ENCODE assay signal across 18 mouse cellular contexts in genomic region chr14:24956528-24957210, GRCm38 (mm10).
DNase-seq lines count a peak whose midpoint lies in the region; ATAC-seq and TF ChIP-seq lines count a peak whose summit lies in the region.
"Had no signal": no experiment of that assay in that cellular context is flagged by ENCODE, and none has a peak within 500 bp of the region (broad histone marks: within the 10 kb centered on the region; RNA-seq: fewer than 3 reads in every experiment).

No protein-coding gene starts in this region.

- H3K27me3 ChIP-seq in midbrain, postnatal 0 days (ENCODE audit: insufficient read depth, low read length), result no peaks in the 10 kb centered on the region
- H3K27me3 ChIP-seq: embryonic facial prominence, embryonic 13.5 days; intestine, embryonic 15.5 days; liver, embryonic 15.5 days; stomach, embryonic 15.5 days had no signal

- no peaks in the 10 kb centered on the region for H3K36me3 ChIP-seq in midbrain, postnatal 0 days (ENCODE audit: insufficient read depth, low read length)
- H3K36me3 ChIP-seq: embryonic facial prominence, embryonic 13.5 days; forebrain, embryonic 10.5 days; intestine, embryonic 15.5 days; liver, embryonic 15.5 days; stomach, embryonic 15.5 days had no signal

- H3K9ac ChIP-seq in midbrain, postnatal 0 days (replicated peaks; ENCODE audit: low read length, poor library complexity, severe bottlenecking), result no peak overlapping the region
- H3K9ac ChIP-seq: embryonic facial prominence, embryonic 13.5 days; intestine, embryonic 15.5 days; liver, embryonic 15.5 days; stomach, embryonic 15.5 days had no signal

- 26% methylated on average over 2 of the region's 2 CpGs for WGBS in midbrain, postnatal 0 days

- no peak for DNase-seq in frontal cortex, postnatal 25 days (ENCODE audit: low spot score in 2 of 2)
- peak; percentile 87 for DNase-seq in brain, adult 2 months (ENCODE audit: low read depth, low spot score)
- DNase-seq in cerebellum, postnatal 14 days, result peak; percentile 42 to 66
- DNase-seq in midbrain, postnatal 0 days (ENCODE audit: low spot score), result peak; percentile 24
- no peak for DNase-seq in urinary bladder, postnatal 4 days (ENCODE audit: low spot score in 2 of 2)
- no peak for DNase-seq in urinary bladder, adult 2 months (ENCODE audit: low spot score)
- DNase-seq in spleen, adult 12 weeks (ENCODE audit: low spot score), result no peak
- DNase-seq: adrenal gland, postnatal 25 days; heart, postnatal 10 days; kidney, postnatal 10 days; lung, postnatal 4 days; thymus, postnatal 36 days had no signal

- no peak overlapping the region for H3K4me2 ChIP-seq in midbrain, postnatal 0 days (ENCODE audit: low read depth, low read length, poor library complexity, severe bottlenecking)
- H3K4me2 ChIP-seq: embryonic facial prominence, embryonic 13.5 days; intestine, embryonic 15.5 days; liver, embryonic 15.5 days; stomach, embryonic 15.5 days had no signal

- peak; percentile 64 for ATAC-seq in frontal cortex, adult (ENCODE audit: low TSS enrichment)
- no peak for ATAC-seq in midbrain, postnatal 0 days (ENCODE audit: low FRiP score)
- ATAC-seq: intestine, embryonic 15.5 days had no signal

- H3K4me1 ChIP-seq in midbrain, postnatal 0 days (ENCODE audit: insufficient read depth, low read length), result peaks cover 7% of the 10 kb centered on the region; the same call in 1 of the 2 replicates
- H3K4me1 ChIP-seq: intestine, embryonic 15.5 days; liver, embryonic 15.5 days; stomach, embryonic 15.5 days had no signal

- H3K27ac ChIP-seq in midbrain, postnatal 0 days (ENCODE audit: low read depth, low read length), result peak overlapping the region; percentile 48
- H3K27ac ChIP-seq: embryonic facial prominence, embryonic 13.5 days; forebrain, embryonic 10.5 days; intestine, embryonic 15.5 days; liver, embryonic 15.5 days; stomach, embryonic 15.5 days had no signal

- TF ChIP-seq CTCF in midbrain, postnatal 0 days (IDR thresholded peaks at IDR 0.05), result no peak

- no peaks in the 10 kb centered on the region for H3K9me3 ChIP-seq in midbrain, postnatal 0 days (ENCODE audit: low read length)
- H3K9me3 ChIP-seq: embryonic facial prominence, embryonic 13.5 days; forebrain, embryonic 10.5 days; intestine, embryonic 15.5 days; liver, embryonic 15.5 days; stomach, embryonic 15.5 days had no signal

- H3K4me3 ChIP-seq in midbrain, postnatal 0 days (ENCODE audit: low read depth, low read length), result no peak overlapping the region
- H3K4me3 ChIP-seq: embryonic facial prominence, embryonic 13.5 days; forebrain, embryonic 10.5 days; intestine, embryonic 15.5 days; liver, embryonic 15.5 days; stomach, embryonic 15.5 days had no signal

Comparison
In these comparisons a context has a peak if more than half of its experiments do, and no peak if none do; other contexts are left out.
1. DNase-seq: peak in brain, adult 2 months (single experiment), cerebellum, postnatal 14 days (2 of 2) and midbrain, postnatal 0 days (single experiment); none in frontal cortex, postnatal 25 days (0 of 2), urinary bladder, postnatal 4 days (0 of 2), urinary bladder, adult 2 months (single experiment) and spleen, adult 12 weeks (single experiment).